Mouse (Mus musculus) frontal cortex, adult 2 months (tissue): ENCODE measurements around the gene Hcls1. TPM values are rescaled to one million over a fixed set of nuclear protein-coding genes. Genes with fewer than 3 reads are reported as not detected.
A peak's percentile ranks its signal among the peaks of the same experiment; 100 is the strongest.

ENCODE experiments used
- DNase-seq, 2 experiments: peaks; one replicate each; pipeline ENCODE4 v3.0.0; 2022; ENCODE audit warnings: low spot score in 1 of 2; ENCODE audit errors: extremely low spot score in 1 of 2
- polyA plus RNA-seq: library from polyadenylated mRNA; depleted of rRNA; stranded (reverse); fragments of >200 nt; gene quantifications from 2 replicates; pipeline ENCODE4 v1.2.3, GENCODE M21; 2012

Hcls1 gene
- polyA plus RNA-seq, 1 experiment = 7.4 TPM

DNA sequence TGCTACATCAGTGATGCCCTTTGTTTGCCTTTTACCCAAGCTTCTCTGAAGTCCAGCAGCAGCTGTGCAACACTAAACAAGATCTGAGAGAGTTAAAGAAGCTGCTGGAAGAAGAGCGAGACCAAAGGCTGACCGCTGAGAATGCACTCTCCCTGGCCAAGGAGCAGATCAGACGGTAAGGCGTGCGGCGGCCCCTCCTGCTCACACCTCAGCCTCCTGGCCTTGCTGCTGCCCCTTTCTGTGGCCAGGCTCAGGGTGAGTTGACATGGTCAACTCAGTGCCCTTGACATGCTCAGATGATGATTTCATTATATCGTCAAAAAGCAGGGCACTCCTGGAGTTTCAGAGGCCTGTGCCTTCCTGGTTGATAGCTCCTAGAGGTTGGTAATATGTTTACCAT is 5.6 kb upstream of the Hcls1 start:
- DNase-seq = no peak

DNA sequence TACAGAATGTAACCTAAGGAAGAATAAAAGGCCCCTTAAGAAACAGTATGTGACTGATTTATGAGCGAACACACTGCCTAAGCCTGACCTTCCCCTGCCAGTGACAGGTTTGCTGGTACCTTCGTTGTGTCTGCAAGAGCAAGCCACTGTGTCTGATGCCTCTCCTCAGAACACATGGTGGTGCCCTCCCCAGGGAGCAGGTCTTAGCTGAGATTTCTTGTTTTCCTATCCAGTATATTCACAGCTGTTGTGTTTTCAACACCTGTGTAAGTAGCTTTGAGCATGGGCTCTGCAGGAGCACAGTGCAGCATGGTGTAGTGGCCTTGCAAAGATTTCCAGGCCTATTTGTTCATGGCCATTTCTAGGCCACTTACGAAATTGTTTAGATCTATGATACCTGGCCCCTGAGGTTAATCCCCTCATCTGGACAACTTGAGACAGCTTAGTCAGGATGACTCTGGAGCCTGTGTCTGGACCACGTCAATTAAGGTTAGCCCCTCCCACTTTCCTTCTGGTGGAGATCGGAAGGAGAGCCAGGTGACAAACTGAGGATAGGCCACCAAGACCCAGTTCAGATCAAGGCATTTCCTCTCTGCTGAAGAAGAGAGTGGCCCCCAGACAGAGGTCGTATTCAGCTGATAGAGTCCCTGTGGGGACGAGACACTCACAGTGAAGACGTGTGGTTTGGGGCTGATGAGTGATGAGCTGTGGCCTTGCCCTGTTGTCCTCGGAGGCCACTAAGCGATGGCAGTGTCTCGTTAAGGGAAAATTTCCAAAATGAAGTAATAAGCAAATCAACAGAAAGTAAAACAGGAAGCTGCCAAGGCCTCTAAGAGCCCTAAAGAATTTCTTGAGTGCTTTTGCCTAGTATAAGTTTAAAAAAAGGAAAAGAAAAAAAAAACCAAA is 4.3 kb upstream of the Hcls1 start:
- DNase-seq = no peak

DNA sequence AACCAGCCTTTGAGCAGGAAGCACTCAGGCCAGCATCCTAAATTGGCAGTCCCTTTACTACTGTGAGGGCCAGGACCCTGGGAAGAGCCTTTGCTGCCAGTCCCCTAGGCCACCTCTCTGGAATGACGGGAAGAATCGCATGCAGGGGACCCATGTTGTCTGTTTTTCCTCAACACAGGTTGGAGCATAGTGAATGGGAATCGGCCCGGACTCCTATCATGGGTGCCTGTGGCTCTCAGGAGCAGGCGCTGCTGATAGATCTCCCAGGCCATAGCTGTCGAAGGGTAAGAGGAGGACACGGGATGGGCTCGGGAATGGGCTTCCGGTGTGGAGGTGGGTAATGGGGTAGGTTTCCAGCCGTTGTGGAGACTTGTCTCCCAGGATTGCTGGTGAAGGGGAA is 3.4 kb upstream of the Hcls1 start:
- DNase-seq = no peak

DNA sequence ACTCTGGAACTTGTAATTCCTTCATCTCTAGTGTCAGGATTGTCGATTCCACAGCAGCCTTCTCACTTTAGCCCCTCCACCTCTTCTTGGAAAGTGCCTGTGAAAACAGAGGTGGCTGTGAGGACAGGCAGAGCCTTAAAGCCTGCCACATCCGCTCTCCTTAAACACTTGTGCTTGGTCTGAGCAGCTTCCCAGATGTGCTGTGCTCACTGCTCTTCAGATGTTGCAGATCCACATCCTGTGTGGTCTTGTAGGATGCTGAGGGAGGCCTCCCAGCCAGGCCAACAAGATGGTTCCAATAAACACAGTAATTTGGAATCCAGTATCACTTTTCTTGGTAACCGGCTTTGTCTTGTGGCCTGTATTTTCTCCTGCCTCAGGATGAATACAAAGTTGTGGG is 2.8 kb upstream of the Hcls1 start:
- no peak for DNase-seq

DNA sequence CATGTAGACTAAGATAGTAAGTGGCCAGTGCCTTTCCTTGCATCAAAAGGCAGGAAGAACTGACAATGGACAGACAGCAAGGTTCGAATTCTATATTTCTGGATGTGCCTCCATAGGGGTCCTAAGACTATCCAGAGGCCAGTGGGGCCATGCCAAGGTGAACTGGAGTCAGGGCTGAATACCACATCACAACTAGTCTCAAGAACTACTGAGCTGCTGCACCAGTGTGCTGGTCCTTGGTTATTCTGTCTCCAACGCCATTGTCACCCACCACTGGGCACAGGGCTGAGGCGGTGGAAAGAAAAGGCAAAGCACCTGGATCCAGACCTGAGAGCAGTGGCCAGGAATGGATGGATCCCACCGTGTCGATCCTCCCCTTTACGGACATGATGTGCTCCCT is 2.2 kb upstream of the Hcls1 start:
- no peak for DNase-seq

DNA sequence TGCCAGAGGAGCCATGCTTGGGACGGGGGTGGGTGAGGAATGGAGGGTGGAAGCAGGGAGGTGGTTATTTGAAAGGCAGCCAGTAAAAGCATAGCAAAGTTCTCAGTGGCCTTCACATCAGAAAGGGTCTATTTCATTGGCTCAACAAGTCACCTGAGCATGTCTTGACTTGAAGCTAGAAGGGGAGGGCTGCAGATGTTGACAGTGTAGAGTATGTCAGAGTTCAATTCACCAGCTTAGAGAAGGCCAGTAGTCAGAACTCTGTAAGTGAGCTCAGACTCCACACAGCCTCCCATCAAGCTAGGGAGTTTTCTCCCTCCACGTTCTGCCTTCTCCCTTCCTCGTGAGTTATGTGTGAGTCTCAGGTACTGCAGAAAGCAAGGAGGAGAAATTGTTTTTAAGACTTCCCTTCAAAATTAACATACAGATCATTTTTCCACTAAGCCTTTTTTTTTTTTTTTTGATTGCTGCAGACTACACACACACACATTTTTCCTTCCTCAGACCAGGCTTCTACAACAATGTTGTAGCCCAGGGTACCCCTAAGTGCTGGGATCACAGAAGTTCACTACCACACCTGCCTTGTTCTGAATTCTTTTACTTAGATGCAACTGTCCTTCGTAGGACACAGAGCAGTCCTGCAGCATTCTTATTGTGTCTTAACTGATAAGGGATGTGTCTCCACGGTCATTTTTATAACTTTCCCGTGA is 497 bp upstream of the Hcls1 start:
- DNase-seq = no peak

DNA sequence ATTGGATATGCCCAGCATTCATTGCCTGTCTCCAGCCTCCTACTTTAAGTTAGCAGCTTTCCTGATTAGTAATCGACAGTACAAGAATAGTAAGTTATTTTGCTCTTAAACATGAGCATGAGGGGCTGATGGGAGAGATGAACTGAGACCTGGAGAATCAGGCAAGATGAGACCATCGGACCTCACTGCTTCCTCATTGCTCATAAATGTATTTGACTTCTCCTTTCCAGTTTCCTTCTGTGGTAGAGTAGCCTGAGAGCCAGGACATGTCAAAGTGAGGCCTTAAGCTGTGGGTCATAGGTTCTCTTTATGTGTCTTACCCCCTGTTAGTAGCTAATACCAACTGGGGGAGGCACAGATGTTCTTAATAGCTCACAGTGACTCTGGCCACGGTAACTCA is 1.0 kb downstream of the Hcls1 start:
- DNase-seq = no peak

DNA sequence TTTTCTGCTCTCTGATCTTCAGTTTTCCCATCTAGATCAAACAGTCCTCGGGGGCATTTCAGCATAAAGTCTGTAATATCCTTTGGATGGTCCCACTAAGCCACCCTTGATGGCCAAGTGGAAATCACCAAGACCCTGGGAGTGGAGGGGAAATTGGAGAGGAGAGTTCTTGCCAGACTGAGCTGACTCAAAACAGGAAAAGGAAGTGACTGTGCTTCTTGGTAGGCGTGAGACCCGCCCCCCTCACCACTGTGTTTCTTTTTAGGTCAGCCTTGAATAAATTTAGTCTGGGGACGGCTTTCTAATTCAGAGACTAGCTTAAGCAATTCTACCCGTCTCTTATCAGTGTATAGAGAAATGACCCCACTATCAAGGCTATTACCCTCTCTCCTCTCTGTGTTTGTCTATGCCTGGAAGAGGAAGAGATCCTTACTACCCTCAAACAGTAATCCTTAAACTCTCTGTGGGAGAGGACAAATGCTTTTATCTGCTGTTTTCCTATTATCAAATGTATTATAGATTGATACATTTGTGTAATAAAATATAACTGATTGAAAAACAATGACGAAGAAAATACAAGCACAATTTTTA is 6.4 kb downstream of the Hcls1 start:
- DNase-seq = no peak

DNA sequence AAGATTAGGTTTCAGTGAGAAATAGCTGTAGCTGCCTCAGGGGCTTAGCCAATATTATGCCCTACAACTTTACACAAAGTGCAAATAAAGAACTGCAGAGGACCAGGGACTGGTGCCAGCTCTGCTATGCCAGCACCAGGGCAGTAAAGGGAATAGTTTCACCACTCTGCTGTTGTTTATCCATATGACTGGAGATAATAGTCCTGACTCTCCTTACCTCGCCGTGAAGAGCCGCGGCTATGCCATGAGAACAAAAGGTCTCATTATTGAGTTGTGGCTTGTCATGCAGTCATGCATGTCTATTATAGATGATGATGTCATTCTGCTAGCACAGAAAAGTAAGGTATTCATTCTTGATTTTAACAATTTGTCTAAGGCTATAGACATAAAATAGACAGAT is 7.1 kb downstream of the Hcls1 start:
- no peak for DNase-seq

DNA sequence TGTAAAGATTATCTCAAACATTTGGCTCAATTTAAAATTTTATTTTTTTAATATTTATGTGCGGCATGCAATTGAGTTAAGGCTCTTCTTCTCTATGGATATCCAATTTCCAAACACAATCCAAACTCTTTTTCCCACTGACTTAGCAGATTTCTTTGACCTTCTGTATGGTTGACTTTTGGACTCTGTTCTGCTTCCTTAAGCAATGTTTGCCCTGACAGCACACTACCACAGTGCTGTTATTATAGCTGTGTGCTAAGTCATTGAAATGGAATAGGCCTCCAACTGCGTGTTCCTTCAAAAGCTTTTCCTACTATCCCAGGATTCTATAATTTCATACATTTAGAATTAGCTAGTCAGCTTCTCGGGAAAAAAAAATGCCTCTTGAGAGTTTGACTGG is 8.8 kb downstream of the Hcls1 start:
- DNase-seq = no peak

DNA sequence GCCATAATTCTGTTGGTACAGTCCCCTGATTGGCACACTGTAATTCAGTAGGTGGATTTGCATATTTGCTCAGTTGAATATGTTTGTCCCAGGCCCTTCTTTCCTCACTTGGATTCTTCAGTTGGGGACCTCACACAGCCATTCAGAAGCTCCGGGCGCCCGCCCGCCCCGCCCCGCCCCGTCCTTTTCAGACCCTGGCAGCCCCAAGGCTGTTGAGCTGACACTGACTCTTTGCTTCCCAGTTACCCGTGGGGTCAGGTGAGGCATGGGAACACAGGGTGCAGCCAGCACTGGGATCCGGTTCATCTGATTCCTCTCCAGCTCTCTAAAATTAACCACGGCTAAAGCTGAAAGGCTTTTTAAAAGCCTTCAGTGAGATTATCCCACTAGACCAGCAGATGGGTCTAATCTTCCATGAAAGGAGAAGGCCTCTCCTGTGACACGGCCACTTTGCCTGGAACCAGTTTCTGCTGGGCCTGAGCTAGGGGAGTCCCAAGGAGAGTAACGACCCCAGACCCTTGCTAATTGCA is 10.2 kb downstream of the Hcls1 start:
- no peak for DNase-seq

DNA sequence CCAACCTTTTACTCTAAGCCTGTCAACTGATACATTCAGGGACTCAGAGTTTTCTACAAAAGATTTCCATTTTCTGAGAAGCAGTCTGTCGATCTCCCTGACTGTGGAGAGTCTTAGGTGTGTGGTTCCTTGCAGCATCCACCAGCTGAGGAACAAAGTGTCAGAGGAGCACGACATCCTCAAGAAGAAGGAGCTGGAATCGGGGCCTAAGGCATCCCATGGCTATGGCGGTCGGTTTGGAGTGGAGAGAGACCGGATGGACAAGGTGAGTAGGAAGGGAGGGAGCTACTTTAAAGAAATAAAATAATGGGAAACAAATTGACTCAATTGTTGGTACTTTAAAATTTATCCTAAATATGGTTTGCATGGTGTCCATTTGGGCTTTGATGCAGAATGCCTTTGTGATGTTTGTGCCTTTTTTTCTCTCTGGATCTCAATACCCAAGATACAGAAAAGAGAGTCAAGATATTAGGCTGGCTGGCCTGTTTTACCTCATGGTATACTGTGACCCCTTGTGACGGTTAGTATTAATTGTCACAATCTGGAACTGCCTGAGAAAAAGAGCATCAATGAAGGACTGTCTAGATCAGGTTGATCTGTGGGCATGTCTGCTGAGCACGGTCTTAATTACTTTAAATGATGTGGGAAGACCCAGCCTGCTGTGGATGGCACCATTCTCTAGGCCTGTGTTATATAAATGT is 11.8 kb downstream of the Hcls1 start:
- no peak for DNase-seq

DNA sequence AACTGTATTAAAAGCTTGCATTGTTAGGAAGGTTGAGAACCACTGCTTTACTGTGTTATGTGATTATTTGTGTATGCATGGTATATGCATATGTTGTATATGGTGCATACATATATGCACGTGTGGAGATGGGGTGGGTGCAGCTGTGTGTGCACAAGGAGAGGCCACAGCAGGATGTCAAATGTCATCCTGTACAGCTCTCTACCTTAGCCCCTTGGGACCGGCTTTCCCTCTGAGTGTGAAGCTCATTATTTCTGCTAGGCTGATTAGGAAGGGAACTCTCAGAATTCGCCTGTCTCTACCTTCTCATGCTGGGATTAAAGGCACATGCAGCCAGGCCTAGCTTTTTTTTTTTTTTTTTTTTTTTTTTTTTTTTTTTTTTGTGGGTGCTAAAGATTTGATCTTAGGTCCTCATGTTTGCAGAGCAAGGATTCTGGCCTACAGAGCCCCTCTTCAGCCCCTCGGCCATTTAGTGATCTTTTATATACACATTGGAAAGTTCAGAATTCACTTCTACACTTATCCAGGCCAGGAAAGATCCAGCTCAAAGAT is 12.9 kb downstream of the Hcls1 start:
- DNase-seq = no peak

DNA sequence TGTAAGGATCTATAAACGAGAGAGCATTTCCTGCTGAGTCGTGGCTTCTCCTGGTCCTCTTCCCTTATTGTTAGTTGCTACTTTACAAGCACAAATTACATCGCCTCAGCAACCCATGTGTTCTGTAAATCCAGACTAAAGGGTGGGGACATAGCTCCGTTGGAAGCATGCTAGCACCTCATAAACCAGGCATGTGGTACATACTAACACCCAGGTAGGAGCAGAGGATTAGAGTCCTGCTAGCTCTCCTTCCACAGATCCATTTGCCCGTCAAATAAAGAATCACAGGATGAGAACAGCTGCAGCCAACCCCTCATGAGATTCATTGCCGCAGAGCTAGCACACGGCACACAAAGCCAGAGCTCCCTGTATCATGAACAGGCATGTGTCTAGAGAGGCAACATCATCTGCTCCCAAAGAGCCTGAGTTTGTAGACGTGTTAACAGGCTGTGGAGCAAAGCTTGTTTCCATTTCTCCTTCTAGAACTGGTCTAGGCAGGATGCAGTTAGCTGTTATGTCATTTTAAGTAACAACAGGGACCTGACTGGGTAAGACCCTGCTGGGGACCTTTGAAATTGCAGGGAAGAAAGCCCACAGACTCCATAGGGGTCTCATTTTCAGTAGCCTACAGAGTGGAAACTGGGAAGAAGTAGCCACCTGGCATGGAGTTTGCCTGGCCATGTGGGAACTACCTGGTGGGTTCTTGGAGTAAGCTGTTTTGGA is 15.0 kb downstream of the Hcls1 start:
- no peak for DNase-seq

DNA sequence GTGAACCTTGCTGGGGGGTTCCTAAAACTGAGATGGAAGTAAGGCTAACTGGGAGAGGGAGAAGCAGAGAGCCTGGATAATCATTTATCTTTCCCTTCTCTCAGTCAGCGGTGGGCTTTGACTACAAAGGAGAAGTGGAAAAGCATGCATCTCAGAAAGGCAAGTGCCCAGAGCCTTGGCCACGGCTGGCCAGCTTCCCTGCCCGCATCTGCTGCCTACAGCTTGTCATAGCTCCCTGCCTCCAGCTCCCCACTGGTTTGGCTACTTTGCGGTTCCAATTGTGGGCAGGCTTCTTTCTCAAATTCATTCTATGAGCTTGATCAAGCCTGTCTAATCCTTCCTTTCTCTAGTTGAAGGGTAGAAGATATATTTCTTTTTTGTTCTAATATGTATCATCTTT is 16.2 kb downstream of the Hcls1 start:
- no peak for DNase-seq

DNA sequence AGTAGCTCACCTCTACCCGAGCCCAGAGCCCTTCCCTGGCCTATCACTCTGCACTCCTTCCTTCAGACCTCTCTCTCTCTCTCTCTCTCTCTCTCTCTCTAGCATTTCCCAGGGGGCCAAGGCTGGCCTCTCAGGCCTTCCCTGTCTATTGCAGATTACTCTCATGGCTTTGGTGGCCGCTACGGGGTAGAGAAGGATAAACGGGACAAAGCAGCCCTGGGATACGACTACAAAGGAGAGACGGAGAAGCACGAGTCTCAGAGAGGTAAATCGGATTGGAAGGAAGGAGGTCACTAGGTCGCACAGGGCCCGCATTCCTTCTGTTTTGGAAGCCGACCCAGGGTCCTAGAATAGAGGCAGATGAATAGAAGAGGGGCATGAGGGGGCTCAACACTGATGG is 20.3 kb downstream of the Hcls1 start:
- DNase-seq = no peak

DNA sequence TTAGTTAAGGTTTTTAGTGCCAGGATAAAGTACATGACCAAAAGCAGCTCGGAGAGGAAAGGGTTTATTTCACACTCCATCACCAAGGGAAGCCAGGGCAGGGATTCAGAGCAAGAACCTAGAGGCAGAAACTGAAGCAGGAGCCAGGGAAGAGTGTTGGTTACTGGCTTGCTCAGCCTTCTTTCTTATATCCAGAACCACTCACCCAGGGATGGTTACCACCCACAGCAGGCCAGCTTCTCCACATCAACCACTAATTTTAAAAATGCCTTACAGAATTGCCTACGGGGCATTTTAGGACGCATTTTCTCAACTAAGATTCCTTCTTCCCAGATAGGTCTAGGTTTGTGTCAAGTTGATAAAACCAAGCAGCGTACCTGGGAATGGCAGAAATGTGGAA is 28.6 kb downstream of the Hcls1 start:
- peak in 1 of 2 experiments; percentile 16 for DNase-seq

DNA sequence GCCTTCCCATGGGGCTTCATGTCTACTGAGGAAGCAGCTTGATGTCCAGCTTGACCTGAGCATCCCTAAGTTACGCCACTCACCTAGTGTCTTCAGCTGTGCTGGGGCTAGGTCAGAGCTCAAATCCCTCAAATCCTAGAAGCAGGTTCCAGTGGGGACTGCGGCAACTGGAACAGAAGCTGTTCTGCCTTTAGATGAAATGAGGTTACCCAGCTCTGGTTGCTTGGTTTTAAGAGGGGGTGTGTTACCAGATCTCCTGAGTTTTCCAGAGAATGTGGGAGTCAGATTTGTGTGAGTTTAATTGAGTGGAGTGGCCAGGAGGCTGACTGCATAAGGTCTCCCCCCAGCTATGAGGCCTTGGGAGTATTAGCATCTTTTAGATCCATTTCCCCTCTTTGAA is 44.3 kb downstream of the Hcls1 start:
- no peak for DNase-seq

DNA sequence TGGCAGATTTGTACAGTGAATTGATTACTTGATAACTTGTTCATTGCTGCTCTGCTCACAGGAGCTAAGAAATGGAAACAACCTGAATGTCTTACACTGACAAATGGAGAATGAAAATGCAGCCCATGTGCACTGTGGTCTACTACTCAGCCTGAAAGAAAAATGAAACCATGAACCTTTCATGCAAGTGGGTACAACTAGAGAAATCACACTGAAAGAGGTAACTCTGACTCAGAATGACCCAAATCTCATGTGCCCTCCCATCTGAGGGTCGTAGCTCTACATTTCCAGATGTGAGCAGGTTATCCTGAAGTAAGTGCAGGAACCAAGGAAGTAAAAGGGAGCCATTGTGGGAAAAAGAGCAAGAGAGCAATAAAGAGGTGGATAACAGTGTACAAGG is 49.0 kb downstream of the Hcls1 start:
- DNase-seq = no peak

DNA sequence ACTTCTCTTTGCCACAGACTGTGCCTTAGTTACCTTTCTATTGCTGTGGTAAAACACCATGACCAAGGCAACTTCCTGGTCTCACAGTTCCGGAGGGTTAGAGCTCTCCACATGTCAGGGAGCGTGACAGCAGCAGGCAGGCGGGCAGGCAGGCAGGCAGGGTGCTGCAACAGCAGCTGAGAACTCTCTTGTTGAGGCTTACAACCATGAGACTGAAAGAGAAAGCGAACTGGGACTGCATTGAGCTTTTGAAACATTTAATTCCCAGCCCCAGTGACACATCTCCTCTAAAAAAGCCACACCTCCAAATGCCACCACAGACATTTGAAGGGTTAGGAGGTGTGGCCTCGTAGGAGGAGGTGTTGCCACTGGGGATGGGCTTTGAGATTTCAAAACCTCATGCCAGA is 50.9 kb downstream of the Hcls1 start:
- no peak for DNase-seq
